Mouse (Mus musculus) olfactory bulb, adult 2 months (tissue): Measurements from ENCODE around the gene Lsm14a. TPM values are rescaled to one million over a fixed set of nuclear protein-coding genes. Genes with fewer than 3 reads are reported as not detected.

ENCODE experiments used
- H3K27ac ChIP-seq: fragments of 200-500 bp; 2 replicates; pipeline ENCODE4 v1.5.1; 2012; ENCODE audit warnings: low read depth, low read length; ENCODE audit not compliant: insufficient read depth
- H3K4me1 ChIP-seq: fragments of 200-500 bp; 2 replicates; pipeline ENCODE4 v1.6.1; 2012; ENCODE audit warnings: low read length; ENCODE audit not compliant: control insufficient read depth, insufficient read depth
- H3K4me3 ChIP-seq: fragments of 200-500 bp; 2 replicates; pipeline ENCODE4 v1.5.1; 2012; ENCODE audit warnings: mild to moderate bottlenecking, low read depth, low read length, moderate library complexity; ENCODE audit not compliant: insufficient read depth
- CTCF ChIP-seq: fragments of 200-500 bp; IDR thresholded peaks from 2 replicates; pipeline ENCODE4 v1.5.1; 2012; ENCODE audit warnings: low read depth, mild to moderate bottlenecking, low read length, moderate library complexity; ENCODE audit not compliant: insufficient read depth
- POLR2A ChIP-seq: fragments of 200-500 bp; IDR thresholded peaks from 2 replicates; pipeline ENCODE4 v1.6.1; 2012; ENCODE audit warnings: mild to moderate bottlenecking, low read depth, low read length, moderate library complexity; ENCODE audit not compliant: insufficient read depth
- WGBS: fragments of 180-500 bp; shearing (Covaris S2); methylation state at CpG from one replicate; pipeline ENCODE4 v1.1.7; 2018; 5-methylcytosine and 5-hydroxymethylcytosine counted together
- polyA plus RNA-seq: library from polyadenylated mRNA; stranded (reverse); fragments of >200 nt; gene quantifications from 2 replicates; pipeline ENCODE4 v1.2.4, GENCODE M21; 2012; ENCODE audit warnings: low replicate concordance; ENCODE audit not compliant: missing spikeins, insufficient read depth, insufficient read length

Gene Lsm14a
- polyA plus RNA-seq, 1 experiment, result 429 TPM

GRCm38 (mm10) chr7:34394636-34395035 is 1.5 kb upstream of the Lsm14a start:
- no peak for TF ChIP-seq CTCF
- TF ChIP-seq POLR2A, result no peak
- Histone ChIP-seq H3K4me1 (peaks cover 3% of the 10 kb centered on the region; the same call in 1 of the 2 replicates), H3K4me3 (no peak overlapping the region), H3K27ac (no peak overlapping the region)
- WGBS, result 61% methylated on average over 5 of the region's 5 CpGs

- no peak overlapping the region for H3K27ac ChIP-seq
- TF ChIP-seq CTCF, result no peak
- TF ChIP-seq POLR2A, result no peak
- peaks cover 3% of the 10 kb centered on the region; the same call in 1 of the 2 replicates for H3K4me1 ChIP-seq
- 36% methylated on average over 2 of the region's 2 CpGs for WGBS
- H3K4me3 ChIP-seq, result no peak overlapping the region
These were observed 976 bp upstream of the Lsm14a start for GRCm38 (mm10) chr7:34394091-34394490.

GRCm38 (mm10) chr7:34392335-34392734 is 780 bp downstream of the Lsm14a start:
- WGBS, result 66% methylated on average over 4 of the region's 4 CpGs
- no peak overlapping the region for H3K27ac ChIP-seq
- H3K4me3 ChIP-seq, result no peak overlapping the region
- TF ChIP-seq CTCF (no peak), POLR2A (no peak)
- peaks cover 5% of the 10 kb centered on the region; the same call in 1 of the 2 replicates for H3K4me1 ChIP-seq

- Histone ChIP-seq H3K4me1 (peaks cover 5% of the 10 kb centered on the region; the same call in 1 of the 2 replicates), H3K4me3 (no peak overlapping the region), H3K27ac (no peak overlapping the region)
- whole genome bisulfite sequencing, result 81% methylated on average over 4 of the region's 4 CpGs
- TF ChIP-seq POLR2A (no peak), CTCF (no peak)
These were observed 1.4 kb downstream of the Lsm14a start for GRCm38 (mm10) chr7:34391711-34392110.

- H3K27ac ChIP-seq, result no peak overlapping the region
- no peak overlapping the region for H3K4me3 ChIP-seq
- WGBS, result 66% methylated on average over 7 of the region's 7 CpGs
- peaks cover 5% of the 10 kb centered on the region; the same call in 1 of the 2 replicates for H3K4me1 ChIP-seq
- TF ChIP-seq POLR2A, result no peak
- TF ChIP-seq CTCF, result no peak
These were observed 2.3 kb downstream of the Lsm14a start for GRCm38 (mm10) chr7:34390834-34391155.

DNA sequence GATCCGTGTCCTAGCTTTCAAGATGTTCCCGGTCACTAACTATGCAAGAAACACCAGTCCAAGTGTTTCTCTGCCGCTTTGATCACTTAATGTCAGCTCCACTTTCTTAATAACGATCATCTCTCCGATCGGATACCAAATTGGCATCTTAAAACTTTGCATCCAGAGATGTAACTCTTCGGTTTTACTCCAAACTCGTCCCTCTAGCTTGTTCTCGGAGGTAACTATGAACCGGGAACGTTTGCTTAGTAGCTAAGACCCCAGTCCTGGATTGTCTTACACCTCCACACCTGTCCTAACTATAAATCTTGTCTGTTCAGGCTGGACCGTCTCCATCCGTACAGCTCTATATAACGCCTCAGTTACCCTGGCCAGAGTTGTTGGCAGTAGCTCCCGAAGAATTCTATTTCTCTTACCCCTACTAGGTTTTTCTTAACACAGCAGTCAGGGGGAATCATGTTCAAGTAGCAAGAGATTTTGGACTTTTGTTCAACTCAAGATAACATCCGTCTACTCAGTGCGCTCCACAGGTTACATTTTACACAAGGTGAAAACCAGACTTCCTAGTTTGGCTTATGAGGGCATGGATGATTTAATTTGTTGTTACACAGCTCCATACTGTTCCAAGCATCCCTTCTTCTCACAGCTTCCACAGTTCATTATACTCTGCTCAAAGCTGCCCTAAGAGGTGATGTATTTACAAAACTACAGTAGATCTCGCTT is 2.8 kb downstream of the Lsm14a start:
- Histone ChIP-seq H3K4me3 (peak overlapping the region; percentile 84), H3K4me1 (peaks cover 5% of the 10 kb centered on the region; the same call in 1 of the 2 replicates), H3K27ac (peak overlapping the region; percentile 95)
- TF ChIP-seq POLR2A, result no peak
- TF ChIP-seq CTCF, result no peak
- WGBS, result 6% methylated on average over 18 of the region's 18 CpGs

GRCm38 (mm10) chr7:34389277-34390085 is 3.6 kb downstream of the Lsm14a start:
- WGBS, result under 1% methylated on average over 100 of the region's 100 CpGs
- Histone ChIP-seq H3K27ac (peak overlapping the region; percentile 95), H3K4me1 (peaks cover 5% of the 10 kb centered on the region; the same call in 1 of the 2 replicates), H3K4me3 (peak overlapping the region; percentile 84)
- TF ChIP-seq POLR2A, result peak; percentile 99
- TF ChIP-seq CTCF, result no peak

DNA sequence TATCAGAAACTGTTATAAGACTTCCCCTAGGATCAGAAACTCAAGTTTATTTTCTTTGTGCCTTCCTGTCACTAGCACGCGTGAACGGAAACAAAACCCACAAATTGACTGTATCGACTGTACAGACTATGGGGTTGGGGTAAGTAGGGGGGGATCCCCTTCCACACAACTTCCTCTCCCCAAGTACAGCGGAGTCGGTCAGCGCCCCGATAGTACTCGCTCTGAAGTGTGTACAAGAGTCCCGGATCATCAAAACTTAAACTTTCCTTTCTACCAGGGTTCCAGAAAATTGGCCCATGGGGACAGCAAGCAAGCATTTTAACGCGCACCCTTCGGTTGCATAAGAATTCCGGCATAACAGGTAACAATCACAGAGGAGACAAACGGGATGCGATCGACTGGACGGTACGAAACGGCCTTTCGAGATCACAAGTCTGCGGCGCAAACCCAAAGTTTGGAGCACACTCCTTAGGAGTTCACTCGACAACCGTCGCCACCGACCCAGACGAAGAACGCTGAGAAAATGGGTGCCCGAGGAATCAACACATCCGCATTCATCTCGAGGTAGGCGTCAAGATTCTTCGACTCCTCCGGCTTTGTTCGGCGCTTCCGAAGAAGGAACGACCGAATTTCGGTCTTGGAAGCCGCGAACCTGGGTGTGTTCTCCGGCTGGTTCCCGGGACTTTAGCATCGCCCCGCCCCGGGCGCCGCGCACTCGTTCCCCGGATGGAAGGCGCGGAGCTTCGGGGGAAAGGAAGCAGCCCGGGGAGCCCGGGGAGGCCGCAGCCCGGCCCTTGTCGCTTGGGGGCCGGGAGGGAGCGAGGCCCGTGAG is 4.5 kb downstream of the Lsm14a start:
- H3K4me3 ChIP-seq, result peak overlapping the region; percentile 84
- peaks cover 8% of the 10 kb centered on the region for H3K4me1 ChIP-seq
- TF ChIP-seq POLR2A, result no peak
- no peak for TF ChIP-seq CTCF
- under 1% methylated on average over 64 of the region's 64 CpGs for WGBS
- H3K27ac ChIP-seq, result peak overlapping the region; percentile 81
